Mouse (Mus musculus) embryo, embryonic 10.5 days (tissue): Measurements from ENCODE around the gene Ckap4.
A peak's percentile ranks its signal among the peaks of the same experiment; 100 is the strongest.
"Not testable (repeated sequence)": the region's sequence is repeated elsewhere in the genome, so short reads cannot be mapped to it uniquely, and the experiment has no call there.

Source experiments
- DNase-seq: peaks from one replicate; pipeline ENCODE4 v3.0.0-alpha.2; 2015; ENCODE audit warnings: low spot score

Gene Ckap4

DNA sequence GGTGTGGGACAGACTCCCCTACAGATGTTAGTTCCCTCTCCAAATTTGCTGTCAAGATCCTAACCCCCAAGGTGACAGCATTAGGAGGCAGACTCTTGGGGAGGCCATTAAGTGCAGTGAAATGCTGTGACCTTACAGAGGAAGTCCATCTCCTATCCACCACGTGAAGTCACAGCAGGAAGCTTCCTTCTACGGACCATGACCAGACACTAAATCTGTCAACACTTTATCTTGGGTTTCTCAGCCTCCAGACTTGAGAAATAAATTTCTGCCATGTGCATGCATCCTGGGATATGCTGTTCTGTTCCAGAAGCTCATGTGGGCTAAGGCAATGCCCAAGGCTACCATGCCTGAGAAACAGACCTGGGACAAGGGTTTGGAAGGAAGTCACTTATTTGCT, 35.0 kb downstream of the Ckap4 start:
- DNase-seq: peak; percentile 33

DNA sequence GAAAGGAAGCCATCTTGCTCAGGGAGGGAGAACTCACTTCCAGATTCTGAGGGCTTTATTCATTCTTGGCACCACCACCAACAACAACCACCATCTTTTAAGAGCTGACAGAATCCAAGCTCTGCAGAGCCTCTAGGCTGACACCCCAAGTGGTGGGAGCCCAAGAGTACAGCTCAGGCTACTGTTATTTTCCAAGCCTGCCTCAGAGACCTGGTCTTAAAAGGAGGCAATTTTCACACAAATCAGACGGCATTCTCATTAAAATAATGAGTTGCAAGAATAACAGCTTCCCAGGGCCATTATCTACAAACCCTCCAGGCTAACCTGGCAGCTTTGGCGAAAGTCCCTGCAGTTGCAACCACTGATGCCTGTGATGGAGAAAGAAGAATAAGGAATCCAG, 37.1 kb downstream of the Ckap4 start:
- no peak for DNase-seq

DNA sequence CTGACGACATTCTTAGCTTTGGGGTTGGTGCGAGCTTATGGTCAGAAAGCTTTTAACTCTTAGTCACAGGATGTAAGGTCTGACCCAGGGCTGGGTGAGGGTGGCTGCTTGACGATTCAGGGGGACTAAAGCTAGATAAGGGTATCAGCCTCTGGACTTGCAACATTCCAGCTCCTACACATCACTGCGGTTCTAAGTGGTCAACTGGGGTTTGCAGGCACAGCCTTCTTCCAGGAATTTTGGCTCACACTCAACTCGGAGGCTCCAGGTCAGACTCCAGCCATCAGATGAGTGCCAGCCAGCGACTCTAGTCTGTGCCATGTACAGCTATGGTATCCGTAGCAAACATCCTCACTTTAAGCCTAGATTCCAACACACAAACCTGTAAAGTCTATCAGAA, 39.4 kb downstream of the Ckap4 start:
- no peak for DNase-seq

DNA sequence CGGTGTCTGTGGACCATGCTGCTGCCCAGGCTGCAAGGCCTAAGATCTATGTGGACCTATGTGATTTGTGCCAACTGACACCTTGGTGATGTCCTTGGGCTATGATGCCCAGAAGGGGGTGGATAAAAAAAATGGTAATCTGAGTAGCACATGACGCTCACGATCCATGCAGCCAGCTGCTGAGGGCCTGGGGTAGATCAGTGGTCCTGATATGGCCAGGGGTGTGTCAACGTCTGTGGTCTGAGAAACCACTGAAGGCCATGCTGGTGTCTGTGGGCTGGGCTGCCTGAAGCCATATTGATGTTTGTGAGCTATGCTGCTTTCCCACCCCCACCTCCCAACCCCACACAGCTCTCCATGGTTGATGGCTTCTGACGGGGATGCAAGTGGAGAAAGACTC, 43.7 kb downstream of the Ckap4 start:
- DNase-seq: no peak

DNA sequence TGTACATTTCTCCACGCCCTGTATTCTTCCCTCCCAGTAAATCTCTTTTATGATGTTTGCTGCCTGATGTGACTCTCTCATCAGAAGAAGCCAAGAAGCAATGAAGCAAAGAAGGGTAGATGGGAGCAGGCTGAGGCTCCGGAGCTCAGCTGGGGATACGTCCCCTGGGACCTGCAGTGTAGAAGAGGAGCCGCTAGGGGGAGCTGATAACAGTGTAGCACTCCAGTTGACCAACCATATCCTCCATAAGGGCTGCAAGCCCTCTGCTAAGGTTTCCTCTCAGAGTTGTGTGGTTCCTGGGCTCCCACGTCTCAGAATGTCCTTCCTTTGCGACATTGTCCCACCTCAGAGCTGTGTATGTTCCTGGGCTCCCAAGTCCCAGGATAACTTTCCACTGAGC, 45.5 kb downstream of the Ckap4 start:
- peak; percentile 75 for DNase-seq

DNA sequence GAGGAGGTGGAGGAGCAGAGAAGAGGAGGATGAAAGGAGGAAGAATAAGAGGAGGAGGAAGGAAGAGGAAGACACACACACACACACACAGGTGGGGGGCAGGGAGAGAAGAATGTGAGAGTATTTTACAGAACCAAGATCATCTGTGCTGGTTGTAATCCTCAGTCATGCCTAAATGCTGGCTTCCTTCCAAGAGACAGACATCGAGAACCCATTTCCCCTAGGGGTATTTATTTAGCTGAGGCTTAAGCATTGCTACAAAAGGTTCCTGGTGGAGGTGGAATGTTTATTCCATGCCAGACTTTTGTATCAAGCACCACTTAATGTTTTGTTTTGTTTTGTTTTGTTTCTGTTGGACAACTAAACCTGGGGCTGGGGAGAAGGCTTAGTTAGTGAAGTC, 49.2 kb downstream of the Ckap4 start:
- no peak for DNase-seq

DNA sequence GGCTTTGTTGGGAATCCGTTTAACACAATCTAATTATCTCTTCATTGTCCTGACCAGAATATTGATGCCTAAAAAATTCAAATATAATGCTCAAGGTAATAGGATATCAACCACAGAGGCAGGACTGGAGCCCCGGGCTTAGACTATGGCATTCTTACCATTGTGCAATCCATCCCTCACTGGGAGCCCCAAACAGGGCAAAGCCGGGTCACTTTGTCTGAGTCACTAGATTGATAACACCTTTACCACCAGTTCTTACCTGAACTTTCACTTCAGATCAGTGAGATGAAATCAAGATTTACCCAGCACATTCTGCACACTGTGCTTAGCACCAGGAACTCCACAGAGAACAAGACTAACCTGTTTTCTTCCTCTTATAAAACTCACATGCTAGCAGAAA, 50.3 kb downstream of the Ckap4 start:
- no peak for DNase-seq

DNA sequence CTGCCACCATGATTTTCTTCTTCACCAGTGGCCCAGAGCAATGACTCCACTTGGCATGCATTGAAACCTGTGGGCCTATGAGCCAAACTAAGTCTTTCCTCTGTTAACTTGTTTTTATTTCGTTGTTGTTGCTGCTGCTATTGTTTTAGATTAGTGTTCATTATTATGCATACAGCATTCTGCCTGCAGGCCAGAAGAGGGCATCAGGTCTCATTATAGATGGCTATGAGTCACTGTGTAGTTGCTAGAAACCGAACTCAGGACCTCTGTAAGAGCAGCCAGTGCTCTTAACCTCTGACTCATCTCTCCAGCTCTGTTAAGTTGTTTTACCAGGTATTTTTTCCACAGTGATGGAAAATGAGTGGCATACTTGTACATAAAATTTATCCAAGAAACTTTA, 50.8 kb downstream of the Ckap4 start:
- no peak for DNase-seq

DNA sequence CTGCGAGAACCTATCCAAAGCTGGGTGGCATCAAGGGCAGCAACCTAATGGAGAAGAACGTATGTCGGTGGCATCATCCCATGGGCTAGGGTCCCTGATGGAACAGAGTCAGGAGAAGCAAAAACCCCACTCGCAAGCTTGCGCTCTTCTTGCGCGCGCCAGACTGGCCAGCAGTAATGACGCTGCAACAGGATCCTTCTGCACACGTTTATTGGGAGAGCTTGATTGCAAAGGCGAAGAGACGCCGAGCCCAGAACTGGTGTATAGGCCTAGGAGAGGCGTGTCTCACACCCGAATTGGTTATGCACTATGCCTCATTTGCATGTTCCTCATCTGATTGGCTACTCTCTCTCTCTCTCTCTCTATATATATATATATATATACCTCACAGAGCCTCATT, 51.4 kb downstream of the Ckap4 start:
- not testable (repeated sequence) for DNase-seq

DNA sequence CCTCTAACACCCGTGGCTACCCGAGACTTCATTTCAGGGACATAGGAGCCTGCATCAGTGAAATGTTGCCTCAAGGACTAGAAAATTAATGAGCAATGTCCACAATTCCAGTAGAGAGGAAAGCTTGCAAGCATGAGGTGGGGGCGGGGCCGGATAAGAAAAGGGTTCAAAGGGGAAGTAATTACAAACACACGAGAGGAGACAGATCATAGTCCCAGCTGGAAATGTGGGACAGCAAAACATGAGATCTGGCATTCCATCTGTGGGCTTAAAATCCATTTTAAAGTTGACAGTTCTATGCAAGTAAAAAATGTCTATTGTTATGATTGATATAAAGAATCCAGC, 52.6 kb downstream of the Ckap4 start:
- DNase-seq: peak; percentile 33

DNA sequence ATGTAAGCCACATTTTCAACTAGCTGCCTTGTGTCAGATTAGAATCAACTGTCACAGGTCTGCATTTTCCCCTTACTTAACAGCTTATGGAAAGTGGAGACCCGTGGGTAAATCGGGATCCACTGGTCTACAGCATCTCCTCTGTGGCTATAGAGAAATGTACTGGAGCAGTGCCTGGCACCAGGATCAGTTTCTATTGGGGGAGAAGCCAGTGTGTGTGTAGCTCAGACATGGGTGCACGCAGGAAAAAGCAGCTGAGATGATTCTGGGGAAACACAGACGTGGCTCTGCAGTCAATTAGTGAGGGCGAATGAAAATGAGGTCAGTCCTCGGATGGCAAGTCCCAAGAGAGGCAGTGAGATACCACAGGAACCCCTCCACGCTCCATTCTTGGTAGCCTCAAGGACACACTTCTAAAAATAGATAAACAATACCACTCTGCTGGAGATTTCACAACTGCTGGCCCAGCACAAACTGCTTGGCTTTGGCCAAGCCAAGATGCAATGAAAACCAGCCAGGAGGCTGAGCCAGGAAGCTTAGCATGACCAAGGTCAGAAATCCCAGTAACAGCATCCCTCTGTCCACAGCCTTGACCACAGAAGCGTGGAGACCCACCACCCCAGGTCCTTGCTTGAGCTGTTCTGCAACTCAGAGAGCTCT, 53.1 kb downstream of the Ckap4 start:
- DNase-seq: no peak

DNA sequence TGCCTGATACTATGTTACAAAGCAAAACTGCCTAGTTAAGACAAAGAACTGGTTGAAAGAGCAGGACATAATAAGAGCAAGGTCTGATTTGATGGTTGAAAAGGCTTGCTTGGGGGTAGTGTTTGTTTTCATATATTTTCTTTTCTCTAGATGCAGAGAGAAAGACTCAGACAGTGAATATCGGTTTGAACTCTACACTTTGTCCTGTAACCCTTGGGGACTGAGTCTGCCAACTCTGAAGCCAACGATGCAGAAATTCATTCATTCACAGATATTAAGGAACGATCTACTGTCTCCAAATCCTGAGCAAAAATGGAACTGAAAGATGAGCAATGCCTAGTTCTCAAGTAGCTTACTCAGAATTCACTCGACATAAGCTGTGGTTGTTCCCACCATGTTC, 53.7 kb downstream of the Ckap4 start:
- no peak for DNase-seq

DNA sequence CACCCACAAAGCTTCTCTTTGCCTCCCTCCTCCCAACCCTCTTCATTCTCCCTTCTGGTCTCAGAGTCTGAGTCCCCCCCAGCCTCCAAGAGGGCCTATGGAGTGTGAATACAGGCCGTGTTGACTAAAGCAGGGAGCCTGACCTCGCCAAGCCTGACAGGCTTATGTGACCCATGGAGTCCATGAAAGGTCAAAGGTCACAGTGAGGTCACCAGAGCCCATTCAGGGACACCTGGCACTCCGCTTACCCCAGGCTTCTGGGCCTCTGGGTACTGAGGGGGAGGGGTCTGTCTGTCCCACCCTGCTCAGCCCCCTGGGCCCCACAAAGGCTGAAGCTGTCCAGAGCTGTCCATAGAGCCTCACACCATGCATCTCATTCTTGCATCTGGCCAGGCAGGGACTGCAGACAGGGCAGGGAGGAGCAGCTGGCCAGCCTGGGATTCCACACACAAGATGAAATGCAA, 56.2 kb downstream of the Ckap4 start:
- DNase-seq: peak; percentile 97

DNA sequence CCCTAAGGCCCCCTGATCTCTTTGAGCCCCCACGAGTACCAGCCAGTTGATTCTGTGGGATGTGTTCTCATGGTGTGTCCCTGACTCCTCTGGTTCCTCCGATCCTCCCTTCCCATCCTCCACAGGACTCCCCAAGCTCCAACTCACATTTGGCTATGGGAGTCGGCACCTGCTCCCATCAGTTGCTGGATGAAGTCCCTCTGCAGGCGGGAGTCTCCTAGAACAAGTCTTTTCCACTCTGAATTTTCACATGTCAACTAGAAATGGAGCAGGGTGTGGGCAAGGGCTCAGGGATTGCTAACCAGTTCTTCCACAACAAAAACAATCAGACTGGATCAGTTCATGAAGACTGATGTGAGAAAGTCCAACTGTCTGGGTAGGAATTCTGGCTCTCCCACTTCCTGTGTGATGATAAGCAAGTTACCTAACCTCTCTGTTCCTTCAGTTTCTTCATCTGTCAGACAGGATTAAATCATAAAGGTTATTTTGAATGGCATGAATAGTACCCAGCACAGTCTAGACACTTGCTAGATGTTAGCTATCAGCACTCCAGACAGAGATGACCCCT, 56.7 kb downstream of the Ckap4 start:
- DNase-seq: no peak
